Mouse (Mus musculus) embryonic facial prominence, embryonic 14.5 days (tissue): ENCODE measurements around the gene Nlrc4. TPM values are rescaled to one million over a fixed set of nuclear protein-coding genes. Genes with fewer than 3 reads are reported as not detected.
A peak's percentile ranks its signal among the peaks of the same experiment; 100 is the strongest.

Experiments
- ATAC-seq: fragments of 200-750 bp; cut with Nextera tagmentation; 2 replicates; pipeline ENCODE4 v1.8.0; 2017; ENCODE audit warnings: low read depth, moderate number of reproducible peaks, moderate TSS enrichment
- DNase-seq: peaks from one replicate; pipeline ENCODE4 v3.0.0-alpha.2; 2015; ENCODE audit warnings: low spot score
- H3K27ac ChIP-seq: fragments of 300-500 bp; sonication (generic); replicated peaks from 2 replicates; pipeline ENCODE4 v1.5.1; 2014; ENCODE audit warnings: low read depth, mild to moderate bottlenecking, low read length, moderate library complexity
- H3K27me3 ChIP-seq: fragments of 300-500 bp; sonication (generic); replicated peaks from 2 replicates; pipeline ENCODE4 v1.6.1; 2014; ENCODE audit warnings: low read length; ENCODE audit not compliant: control insufficient read depth, insufficient read depth
- H3K36me3 ChIP-seq: fragments of 300-500 bp; sonication (generic); 2 replicates; pipeline ENCODE4 v1.6.1; 2014; ENCODE audit warnings: low read length, mixed read lengths; ENCODE audit not compliant: control insufficient read depth, insufficient read depth
- H3K4me1 ChIP-seq: fragments of 300-500 bp; sonication (generic); 2 replicates; pipeline ENCODE4 v1.6.1; 2014; ENCODE audit warnings: antibody characterized with exemption, low read length; ENCODE audit not compliant: control insufficient read depth, insufficient read depth
- H3K4me2 ChIP-seq: fragments of 300-500 bp; sonication (generic); 2 replicates; pipeline ENCODE4 v1.6.1; 2014; ENCODE audit warnings: low read depth, mild to moderate bottlenecking, low read length, moderate library complexity, mixed read lengths
- H3K4me3 ChIP-seq: fragments of 300-500 bp; sonication (generic); 2 replicates; pipeline ENCODE4 v1.5.1; 2014; ENCODE audit warnings: low read depth, mild to moderate bottlenecking, low read length
- H3K9ac ChIP-seq: fragments of 300-500 bp; sonication (generic); 2 replicates; pipeline ENCODE4 v1.6.1; 2014; ENCODE audit warnings: low read depth, mild to moderate bottlenecking, low read length, moderate library complexity, mixed read lengths
- H3K9me3 ChIP-seq: fragments of 300-500 bp; sonication (generic); 2 replicates; pipeline ENCODE4 v1.6.1; 2016; ENCODE audit warnings: low read length; ENCODE audit not compliant: control insufficient read depth
- WGBS: fragments of 180-500 bp; shearing (Covaris S2); extraction: QIAGEN DNeasy Blood & Tissue Kit; methylation state at CpG from one replicate; pipeline ENCODE4 v1.1.7; 2014; 5-methylcytosine and 5-hydroxymethylcytosine counted together
- polyA plus RNA-seq: library from polyadenylated mRNA; unstranded; fragments of >200 nt; fragmentation: Nextera tagmentation; extraction: Ambion mirVana; gene quantifications from 2 replicates; pipeline ENCODE4 v1.2.1, GENCODE M21; 2014

Nlrc4 gene
- polyA plus RNA-seq: 0.22 and 0.38 TPM in 2 replicates

GRCm38 (mm10) chr17:74458711-74459408 lies at the start of gene Nlrc4:
Gene Nlrc4 (minus strand): TSS chr17:74459142.
- WGBS: 43% methylated on average over 8 of the region's 8 CpGs
- Histone ChIP-seq H3K9ac (no peak within 1 kb of the TSS), H3K36me3 (no peaks in the 10 kb centered on the region), H3K27ac (no peak within 1 kb of the TSS), H3K4me3 (no peak within 1 kb of the TSS), H3K4me2 (no peak within 1 kb of the TSS), H3K9me3 (no peaks in the 10 kb centered on the region), H3K4me1 (no peaks in the 10 kb centered on the region), H3K27me3 (no peaks in the 10 kb centered on the region)
- no peak for DNase-seq
- ATAC-seq: no peak

GRCm38 (mm10) chr17:74508600-74508999 lies 49.7 kb upstream of the Nlrc4 start:
- Histone ChIP-seq H3K9me3 (no peaks in the 10 kb centered on the region), H3K27me3 (no peaks in the 10 kb centered on the region), H3K9ac (no peak overlapping the region), H3K36me3 (no peaks in the 10 kb centered on the region), H3K4me3 (no peak overlapping the region), H3K27ac (no peak overlapping the region), H3K4me2 (no peak overlapping the region), H3K4me1 (no peaks in the 10 kb centered on the region)
- WGBS: 92% methylated on average over 3 of the region's 3 CpGs
- ATAC-seq (no peak), DNase-seq (no peak)

GRCm38 (mm10) chr17:74507934-74508333 lies 49.0 kb upstream of the Nlrc4 start:
- no peaks in the 10 kb centered on the region for H3K9me3 ChIP-seq
- no peak for ATAC-seq
- no peaks in the 10 kb centered on the region for H3K4me1 ChIP-seq
- H3K27me3 ChIP-seq: no peaks in the 10 kb centered on the region
- no peak overlapping the region for H3K27ac ChIP-seq
- no peak overlapping the region for H3K4me2 ChIP-seq
- H3K4me3 ChIP-seq: no peak overlapping the region
- H3K36me3 ChIP-seq: no peaks in the 10 kb centered on the region
- WGBS: 82% methylated on average over 2 of the region's 2 CpGs
- DNase-seq: no peak
- no peak overlapping the region for H3K9ac ChIP-seq

GRCm38 (mm10) chr17:74501085-74501484 lies 42.1 kb upstream of the Nlrc4 start:
- no peaks in the 10 kb centered on the region for H3K27me3 ChIP-seq
- H3K4me3 ChIP-seq: no peak overlapping the region
- ATAC-seq (no peak), DNase-seq (no peak)
- H3K9ac ChIP-seq: no peak overlapping the region
- no peaks in the 10 kb centered on the region for H3K4me1 ChIP-seq
- H3K27ac ChIP-seq: no peak overlapping the region
- no peak overlapping the region for H3K4me2 ChIP-seq
- H3K9me3 ChIP-seq: no peaks in the 10 kb centered on the region
- H3K36me3 ChIP-seq: peaks cover 51% of the 10 kb centered on the region

DNA sequence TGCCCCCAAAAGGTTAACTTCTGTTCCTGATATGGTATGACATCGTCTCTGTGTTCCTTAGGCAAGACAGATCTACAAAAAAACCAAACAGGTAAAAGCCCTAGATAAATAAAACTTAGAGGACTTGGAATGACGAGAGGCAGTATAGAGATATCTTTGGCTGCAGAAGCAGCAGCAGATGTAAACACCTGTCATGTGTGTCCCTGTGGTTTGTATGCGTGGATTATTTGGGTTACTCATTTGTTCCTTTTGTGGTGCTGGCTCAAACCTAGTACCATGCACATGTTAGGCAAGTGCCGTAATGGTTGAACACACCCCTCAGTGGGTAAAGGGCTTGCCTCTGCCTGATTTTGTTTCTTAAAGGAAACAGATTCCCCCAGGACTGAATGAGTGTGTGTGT lies 41.3 kb upstream of the Nlrc4 start:
- no peak overlapping the region for H3K9ac ChIP-seq
- H3K9me3 ChIP-seq: no peaks in the 10 kb centered on the region
- H3K4me1 ChIP-seq: no peaks in the 10 kb centered on the region
- H3K27ac ChIP-seq: no peak overlapping the region
- H3K4me2 ChIP-seq: no peak overlapping the region
- WGBS: 92% methylated on average over 4 of the region's 4 CpGs
- peaks cover 59% of the 10 kb centered on the region for H3K36me3 ChIP-seq
- ATAC-seq: no peak
- no peak for DNase-seq
- no peak overlapping the region for H3K4me3 ChIP-seq
- no peaks in the 10 kb centered on the region for H3K27me3 ChIP-seq

GRCm38 (mm10) chr17:74491565-74491964 lies 32.6 kb upstream of the Nlrc4 start:
- Histone ChIP-seq H3K4me3 (no peak overlapping the region), H3K27ac (no peak overlapping the region), H3K36me3 (peaks cover 44% of the 10 kb centered on the region), H3K9ac (no peak overlapping the region), H3K4me2 (no peak overlapping the region), H3K27me3 (no peaks in the 10 kb centered on the region), H3K9me3 (no peaks in the 10 kb centered on the region), H3K4me1 (peaks cover 4% of the 10 kb centered on the region; the same call in 1 of the 2 replicates)
- ATAC-seq (no peak), DNase-seq (no peak)
- WGBS: 96% methylated on average over 3 of the region's 3 CpGs

DNA sequence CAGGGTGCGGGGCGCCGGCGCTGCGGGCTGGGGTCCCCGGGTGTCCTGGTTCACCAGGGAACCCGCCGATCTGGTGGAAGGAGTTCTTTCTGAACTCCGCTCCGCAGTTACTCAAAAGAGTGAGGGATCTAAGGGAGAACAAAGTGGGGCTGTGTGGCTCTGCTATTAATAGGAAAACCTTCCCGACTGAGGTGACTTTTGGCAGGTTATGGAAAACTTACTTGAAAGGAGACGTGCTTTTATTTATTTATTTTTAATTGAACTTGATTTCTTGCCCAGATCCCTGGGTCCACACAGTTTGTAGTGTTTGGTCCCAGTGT lies 30.9 kb upstream of the Nlrc4 start:
- peak overlapping the region; percentile 78 for H3K27ac ChIP-seq
- DNase-seq (peak; percentile 13), ATAC-seq (no peak)
- H3K4me1 ChIP-seq: peaks cover 4% of the 10 kb centered on the region; the same call in 1 of the 2 replicates
- H3K4me2 ChIP-seq: peak overlapping the region; percentile 53
- peaks cover 29% of the 10 kb centered on the region for H3K36me3 ChIP-seq
- peak overlapping the region; percentile 83 for H3K4me3 ChIP-seq
- H3K9ac ChIP-seq: peak overlapping the region; percentile 85
- no peaks in the 10 kb centered on the region for H3K9me3 ChIP-seq
- 1% methylated on average over 10 of the region's 12 CpGs for WGBS
- no peaks in the 10 kb centered on the region for H3K27me3 ChIP-seq

GRCm38 (mm10) chr17:74489024-74489900 lies 30.3 kb upstream of the Nlrc4 start, which contains the start of gene Yipf4:
Gene Yipf4 (plus strand): TSS chr17:74489493.
- H3K27ac ChIP-seq: peak within 1 kb of the TSS; percentile 78

More at GRCm38 (mm10) chr17:74489024-74489900, 30.3 kb upstream of the Nlrc4 start, which contains the start of gene Yipf4:
- WGBS: 6% methylated on average over 43 of the region's 58 CpGs
- peaks cover 4% of the 10 kb centered on the region; the same call in 1 of the 2 replicates for H3K4me1 ChIP-seq
- H3K27me3 ChIP-seq: no peaks in the 10 kb centered on the region
- DNase-seq: peak; percentile 98
- H3K9ac ChIP-seq: peak within 1 kb of the TSS; percentile 85
- peaks cover 23% of the 10 kb centered on the region for H3K36me3 ChIP-seq
- H3K9me3 ChIP-seq: no peaks in the 10 kb centered on the region
- H3K4me3 ChIP-seq: peak within 1 kb of the TSS; percentile 83
- H3K4me2 ChIP-seq: peak within 1 kb of the TSS; percentile 53
- peak; percentile 100 for ATAC-seq
